Mouse (Mus musculus) liver, embryonic 14.5 days (tissue): ENCODE results near the gene Eif3f.

Source experiments
- CTCF ChIP-seq: IDR thresholded peaks from 2 replicates; pipeline ENCODE4 v1.5.1; 2016; ENCODE audit warnings: antibody characterized with exemption, low read depth, control low read depth
- EP300 ChIP-seq: IDR thresholded peaks from 2 replicates; pipeline ENCODE4 v1.6.1; 2016; ENCODE audit warnings: antibody characterized with exemption, low read depth

- no peak for TF ChIP-seq EP300
- TF ChIP-seq CTCF = no peak
These were observed 5.7 kb upstream of the Eif3f start for GRCm38 (mm10) chr7:108928280-108929188.
